Mouse (Mus musculus) monocyte, adult 2 months (primary cell): ENCODE measurements around the gene Zic2.

Source experiments
- DNase-seq, 2 experiments: peaks; one replicate each; pipeline ENCODE4 v3.0.0; 2022; ENCODE audit warnings: low spot score in 2 of 2, low read depth in 1 of 2

Gene Zic2

DNA sequence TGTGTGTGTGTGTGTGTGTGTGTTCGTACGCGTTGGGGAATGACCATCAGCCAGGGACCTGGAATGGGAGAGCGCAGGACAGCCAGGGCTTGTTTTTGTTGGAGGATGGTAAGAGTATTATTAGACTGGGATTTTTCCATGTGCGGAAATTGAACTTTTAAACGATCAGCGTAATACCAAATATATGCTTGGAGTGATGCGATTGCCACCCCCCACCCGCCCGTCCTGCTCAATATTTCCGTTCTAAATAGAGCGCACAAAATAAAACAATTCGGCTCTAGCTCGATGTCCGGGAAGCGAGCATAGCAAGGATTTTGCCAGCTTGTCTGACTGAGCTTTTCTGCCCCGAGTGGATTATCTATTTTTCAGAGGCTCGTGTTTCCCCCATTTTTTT lies 1.6 kb downstream of the Zic2 start:
- DNase-seq, result no peak

DNA sequence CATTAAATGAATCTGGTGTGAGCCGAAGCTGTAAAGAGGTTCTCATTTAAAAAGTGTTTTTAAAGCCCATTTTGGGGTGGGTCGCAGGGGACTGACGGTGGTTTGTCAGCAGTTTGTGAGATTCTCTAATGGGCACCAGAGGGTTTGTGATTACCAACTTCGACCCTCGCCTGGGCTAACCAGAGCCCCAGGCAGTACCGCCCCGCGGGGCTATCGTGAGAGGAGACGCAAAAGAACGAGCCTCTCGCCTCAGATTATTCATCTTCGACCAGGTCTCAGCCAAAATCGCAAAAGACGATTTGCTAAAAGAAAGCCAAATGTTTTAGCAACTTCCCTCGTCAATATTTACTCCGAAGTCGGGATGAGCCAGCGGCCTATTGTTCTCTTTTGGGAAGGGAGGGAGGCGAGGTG lies 2.0 kb downstream of the Zic2 start:
- no peak for DNase-seq

DNA sequence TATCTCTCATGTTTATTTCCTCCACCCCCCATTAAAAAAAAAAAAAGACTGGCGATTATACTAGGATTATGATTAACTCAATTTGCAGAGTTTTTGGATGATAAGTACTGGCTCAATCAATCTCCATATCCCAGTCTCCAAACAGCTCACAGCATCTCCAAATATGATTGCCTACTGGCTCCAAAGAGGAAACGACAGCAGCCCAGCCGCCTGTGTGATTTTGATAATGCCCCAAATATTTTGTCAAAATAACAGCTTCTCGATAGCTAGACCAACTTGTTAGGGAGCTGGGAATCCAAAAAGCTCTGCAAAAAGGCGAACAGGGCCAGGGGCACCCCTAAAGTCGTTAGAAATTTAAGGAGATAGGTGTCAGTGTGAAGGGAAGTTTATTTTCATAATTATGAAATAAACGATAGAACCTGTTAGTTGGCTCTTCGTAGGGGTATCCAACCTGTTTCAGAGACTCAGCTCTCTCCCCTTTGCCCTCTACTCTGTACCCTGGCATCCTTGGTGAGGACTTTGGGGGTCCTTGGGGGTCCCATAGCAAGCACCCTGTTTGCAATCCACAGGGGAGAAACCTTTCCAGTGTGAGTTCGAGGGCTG lies 2.8 kb downstream of the Zic2 start:
- no peak for DNase-seq

DNA sequence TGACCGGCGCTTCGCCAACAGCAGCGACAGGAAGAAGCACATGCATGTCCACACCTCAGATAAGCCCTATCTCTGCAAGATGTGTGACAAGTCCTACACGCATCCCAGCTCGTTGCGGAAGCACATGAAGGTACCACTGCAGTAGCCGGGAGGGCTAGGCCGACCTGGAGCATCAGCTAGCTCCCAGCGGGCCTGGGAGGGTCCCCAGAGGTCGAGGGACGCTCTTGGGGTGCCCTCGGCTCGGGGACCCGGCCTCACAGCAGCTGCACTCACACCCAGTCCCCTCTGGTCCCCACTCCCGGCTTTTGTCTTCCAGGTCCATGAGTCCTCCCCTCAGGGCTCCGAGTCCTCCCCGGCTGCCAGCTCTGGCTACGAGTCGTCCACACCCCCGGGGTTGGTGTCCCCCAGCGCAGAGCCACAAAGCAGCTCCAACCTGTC lies 3.4 kb downstream of the Zic2 start:
- no peak for DNase-seq

DNA sequence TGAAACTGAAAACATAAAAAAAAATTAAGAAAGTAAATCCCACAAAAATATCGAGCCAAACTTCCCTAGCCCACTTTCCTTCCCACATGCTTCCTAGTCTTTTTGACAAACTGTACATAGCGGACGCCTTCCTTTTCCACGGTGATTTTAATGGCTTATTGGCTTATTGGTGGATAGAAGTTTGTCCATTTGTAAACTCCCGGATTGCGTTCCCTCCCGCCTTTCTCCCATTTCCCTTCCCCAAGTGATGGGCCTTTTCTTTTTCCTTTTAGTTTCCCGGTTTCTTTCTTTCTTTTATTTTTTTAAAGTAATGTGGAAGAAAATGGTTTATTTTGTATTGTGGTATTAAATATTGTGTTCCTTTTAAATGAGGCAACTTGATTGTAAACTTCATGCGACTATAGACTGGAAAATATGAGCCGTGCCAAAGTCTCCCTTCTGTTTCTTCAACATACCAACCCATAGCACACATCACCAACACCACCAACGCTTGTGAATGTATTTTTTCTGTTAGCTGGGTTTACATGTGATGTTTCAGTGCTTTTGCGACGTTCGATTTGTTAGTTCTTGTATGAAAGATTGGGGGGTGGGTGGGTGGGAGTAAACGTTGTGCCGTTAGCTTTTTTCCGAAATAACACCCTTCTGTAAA lies 4.3 kb downstream of the Zic2 start:
- no peak for DNase-seq

DNA sequence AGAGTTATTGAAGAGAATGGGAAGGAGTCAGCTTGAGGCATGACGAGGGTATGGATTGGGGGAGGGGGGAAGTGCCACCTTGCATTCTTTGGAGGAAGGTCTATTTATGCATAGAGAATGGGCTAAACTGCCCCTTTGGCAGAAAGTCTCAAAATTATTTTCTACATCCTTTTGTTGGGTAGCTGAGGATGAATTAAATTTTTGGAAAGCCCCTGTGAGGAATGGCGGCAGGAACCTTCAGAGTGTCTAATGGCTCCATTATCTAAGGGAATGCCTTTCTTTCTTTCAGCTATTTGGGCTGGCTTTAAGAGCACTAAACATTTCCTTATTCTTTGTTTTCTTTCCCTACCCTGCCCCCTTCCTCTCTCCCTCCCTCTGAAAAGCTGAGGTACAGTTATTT lies 5.1 kb downstream of the Zic2 start:
- DNase-seq, result no peak

DNA sequence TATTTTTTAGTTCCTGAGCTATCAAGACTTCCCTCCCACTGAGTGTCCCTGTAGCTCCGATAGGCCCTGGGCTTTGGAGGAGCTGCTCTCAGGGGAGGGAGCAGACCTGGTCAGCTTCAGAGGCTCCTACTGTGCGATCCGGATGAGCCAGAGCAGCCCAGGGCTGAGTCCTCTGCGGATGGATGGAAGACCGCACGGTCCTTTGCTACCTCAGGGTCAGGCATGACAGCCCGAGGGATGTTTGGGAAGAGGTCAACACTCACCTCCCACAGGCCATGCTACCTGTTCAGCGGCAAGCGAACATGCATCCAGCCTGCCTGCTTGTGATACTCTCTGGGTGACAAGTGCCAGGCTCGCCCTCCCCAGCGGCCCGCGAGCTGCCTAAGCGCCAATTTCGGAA lies 5.9 kb downstream of the Zic2 start:
- no peak for DNase-seq

DNA sequence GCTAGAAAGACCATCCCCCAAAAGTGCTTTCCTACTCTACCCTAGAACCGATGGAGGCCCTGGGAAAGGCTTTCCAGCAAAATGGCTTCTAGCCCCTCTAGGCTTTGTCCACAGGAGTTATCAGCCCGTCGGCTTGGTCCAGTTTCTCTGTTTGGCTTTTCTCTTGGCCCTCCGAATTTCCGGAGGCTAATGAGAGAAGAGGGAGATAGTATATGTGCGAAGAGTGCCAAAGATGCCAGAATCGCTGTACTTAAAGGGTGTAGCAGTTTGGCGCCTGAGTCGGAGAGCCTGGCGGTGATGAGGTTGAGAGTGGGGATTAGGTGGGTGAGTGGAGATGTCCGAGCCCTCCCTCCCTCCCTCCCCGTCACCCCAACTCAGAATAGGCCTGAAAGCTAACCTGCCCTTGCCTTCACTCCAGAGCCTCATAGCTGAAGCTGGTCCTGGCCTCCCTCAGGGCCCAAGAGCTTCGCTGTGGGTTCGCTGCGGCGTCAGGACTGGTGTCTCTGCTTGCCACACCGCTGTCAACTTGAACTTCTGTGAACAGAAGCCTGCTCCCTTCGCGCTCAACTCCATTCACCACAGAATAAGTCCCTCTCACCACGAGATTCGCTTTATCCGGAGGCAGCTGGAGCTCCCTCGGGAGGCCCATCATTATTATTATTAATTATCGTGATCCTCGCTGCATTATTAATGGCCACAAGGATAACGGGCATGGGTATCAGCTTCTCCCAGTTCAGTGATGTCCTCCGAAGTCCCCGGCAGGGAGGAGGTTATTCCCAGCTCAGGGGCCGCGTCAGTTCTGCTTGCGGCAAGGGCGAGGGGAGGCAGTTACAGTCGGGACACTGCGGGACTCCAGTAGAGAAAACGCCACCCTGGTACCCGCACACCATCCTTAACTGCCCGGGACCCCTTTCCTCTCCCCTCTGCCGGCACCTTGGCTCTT lies 7.1 kb downstream of the Zic2 start:
- DNase-seq, result no peak

DNA sequence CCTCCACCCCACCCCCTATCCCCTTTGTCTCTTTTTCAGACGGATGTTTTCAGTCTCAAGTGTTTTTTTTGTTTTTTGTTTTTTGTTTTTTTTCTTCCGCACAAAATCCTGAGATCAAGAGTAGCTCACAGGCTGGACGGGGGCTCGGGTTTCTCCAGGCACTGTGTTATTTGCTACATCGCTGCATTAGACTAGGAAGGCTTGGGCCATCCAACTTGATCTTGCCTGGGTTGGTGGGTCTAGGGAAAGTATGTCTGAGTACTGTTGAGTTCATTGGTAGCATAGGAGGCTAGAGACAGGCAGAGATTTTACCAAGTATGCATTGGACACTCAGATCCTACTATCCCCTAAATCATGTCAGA lies 7.8 kb downstream of the Zic2 start:
- no peak for DNase-seq

DNA sequence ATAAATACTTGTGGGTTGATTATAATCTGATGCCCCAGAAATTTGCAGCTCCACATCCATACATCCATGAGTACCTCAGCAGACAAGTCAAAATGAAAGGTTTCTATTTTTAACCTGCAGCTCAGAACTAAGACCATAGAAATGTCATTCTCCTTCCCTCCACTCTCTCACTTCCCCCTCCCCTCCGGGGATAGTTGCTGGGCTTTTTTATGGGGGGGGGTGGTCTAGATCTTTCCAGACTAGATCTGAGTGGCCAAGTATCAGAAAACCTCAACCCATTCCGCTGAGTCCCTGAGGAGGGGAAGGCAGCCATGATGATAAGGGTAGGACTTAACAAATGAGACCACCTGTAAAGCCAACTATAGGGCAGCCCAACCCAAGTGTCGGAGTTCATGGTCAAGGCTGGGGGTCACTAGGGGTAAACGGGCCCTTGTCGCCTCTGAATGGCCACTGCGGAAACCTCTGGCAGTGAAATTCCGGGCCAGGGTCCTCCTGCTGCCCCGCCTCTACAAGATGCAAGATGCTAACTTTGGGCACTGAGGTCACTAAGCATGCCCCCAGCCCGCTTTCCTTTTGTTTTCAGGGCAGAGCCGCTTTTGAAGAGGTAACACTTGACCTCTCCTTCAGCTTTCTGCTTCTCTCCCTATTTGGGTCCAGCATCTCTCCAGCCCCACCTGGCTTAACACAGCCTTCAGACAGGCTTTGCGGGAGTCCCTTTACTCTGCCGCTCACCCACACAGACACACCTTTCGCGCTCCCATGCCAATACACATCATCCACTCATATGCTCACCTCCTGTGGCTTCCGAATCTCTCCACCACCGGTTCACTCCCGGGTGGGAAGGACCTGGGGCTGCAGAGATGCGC lies 8.6 kb downstream of the Zic2 start:
- DNase-seq, result no peak

DNA sequence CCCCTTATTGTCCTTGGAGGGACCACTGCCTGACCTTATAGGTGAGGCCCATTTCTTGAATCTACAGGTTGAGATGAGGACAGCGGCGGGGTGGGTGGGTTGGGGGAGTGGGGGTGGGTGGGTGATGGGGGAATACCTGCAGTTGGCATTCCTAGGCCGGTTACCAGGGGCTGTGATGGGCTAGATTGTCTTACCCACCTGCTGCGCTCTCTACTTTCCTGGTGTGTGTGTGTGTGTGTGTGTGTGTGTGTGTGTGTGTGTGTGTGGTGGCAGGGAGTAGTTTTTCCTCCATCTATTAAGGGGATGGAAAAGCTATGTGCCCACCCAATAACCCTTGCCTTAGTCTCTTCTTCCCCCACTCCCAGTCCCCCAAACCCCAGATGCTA lies 9.2 kb downstream of the Zic2 start:
- no peak for DNase-seq

DNA sequence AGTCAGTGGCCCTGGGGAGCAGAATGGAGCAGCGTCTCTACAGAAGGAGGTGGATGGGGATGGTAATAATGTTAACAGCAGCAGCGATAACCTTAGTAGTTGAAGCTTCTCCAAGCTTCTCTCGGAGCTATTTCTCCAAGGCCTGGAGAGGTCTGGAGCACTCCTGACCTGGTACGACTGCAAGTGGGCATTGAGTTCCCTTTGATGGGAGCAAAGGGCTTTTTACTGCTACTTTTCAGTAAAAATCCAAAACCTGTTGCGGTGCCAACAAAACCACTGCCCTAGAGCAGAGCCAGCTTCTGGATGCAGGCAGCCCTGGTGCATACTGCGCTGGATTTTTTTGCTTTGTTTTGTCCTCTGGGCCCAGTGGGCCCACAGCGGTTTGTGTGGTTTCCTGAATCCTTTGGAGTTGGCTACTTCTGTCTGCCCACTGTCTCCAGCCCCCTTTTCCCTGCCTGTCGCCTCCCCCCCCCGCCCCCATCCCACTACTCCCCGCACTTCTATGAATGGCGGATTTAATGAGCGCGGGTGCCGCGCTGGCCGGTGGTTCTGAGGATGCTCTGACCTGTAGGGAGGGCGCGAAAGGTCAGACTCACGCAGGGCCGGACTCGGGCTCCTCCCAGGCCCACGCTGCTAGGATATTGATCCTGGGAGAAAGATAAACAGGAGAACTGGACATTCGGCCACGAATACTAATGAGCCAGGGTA lies 9.8 kb downstream of the Zic2 start:
- DNase-seq, result no peak

DNA sequence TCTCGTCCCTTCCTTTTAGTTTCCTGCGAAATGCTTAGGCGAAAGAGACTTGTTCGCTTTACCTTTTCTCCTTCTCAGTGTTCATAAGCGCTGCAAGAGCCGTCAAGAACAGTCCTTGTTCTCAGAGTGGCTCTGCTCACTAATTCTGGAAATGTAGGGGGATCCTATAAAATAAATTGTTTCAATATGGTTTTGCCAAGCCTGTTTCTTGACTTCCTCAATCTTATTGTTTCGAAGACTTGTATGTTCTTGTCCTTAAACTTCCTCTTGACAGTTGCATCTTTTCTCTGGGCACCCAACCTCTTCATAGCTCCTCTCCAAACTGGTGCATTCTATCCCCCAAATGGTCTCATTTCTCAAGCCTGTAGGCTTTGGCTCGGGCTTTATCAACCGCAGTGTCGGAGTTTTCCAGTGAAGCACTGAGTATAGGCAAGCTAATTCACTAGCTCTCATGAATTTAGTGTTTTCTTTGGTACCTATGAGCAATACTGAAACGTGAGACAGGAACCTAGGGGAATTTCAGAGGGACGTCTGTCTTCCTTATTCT lies 10.5 kb downstream of the Zic2 start:
- DNase-seq, result no peak

DNA sequence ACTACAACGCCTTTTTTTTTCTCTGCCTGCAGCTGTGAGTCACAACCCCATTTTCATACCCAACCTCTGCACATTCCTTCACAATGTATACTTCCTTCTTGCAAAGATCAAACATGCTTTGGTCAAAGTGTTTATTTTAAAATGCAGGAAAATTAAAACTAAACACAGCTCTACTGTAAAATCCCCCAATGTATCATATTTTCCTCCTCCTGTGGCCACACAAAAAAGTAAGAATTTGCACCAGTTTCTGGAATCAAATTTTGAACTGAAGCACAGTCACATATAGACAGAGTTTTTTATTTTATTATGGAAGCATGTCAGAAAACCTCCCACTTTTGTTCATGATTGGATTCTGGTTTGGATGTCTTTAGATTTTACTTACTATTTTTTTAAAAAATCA lies 11.4 kb downstream of the Zic2 start:
- DNase-seq, result no peak

DNA sequence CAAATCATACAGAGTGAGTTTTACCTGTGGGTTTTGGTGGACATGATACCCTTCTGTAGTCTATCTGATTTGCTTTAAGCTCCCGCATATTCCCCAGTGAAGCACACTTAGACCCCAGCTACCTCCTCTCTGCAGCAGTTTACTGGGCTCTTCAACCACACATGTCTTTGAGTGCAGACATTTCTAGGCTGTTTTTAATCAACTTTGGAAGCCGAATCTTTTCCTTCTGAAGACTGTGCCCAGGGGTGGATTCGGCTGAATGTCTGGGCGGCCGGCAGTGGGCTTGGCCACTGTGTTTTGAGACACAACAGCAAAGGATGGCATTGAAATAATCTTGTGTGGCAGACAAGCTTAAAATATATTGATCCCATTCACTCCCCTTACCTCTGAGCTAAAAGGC lies 12.1 kb downstream of the Zic2 start:
- no peak for DNase-seq

DNA sequence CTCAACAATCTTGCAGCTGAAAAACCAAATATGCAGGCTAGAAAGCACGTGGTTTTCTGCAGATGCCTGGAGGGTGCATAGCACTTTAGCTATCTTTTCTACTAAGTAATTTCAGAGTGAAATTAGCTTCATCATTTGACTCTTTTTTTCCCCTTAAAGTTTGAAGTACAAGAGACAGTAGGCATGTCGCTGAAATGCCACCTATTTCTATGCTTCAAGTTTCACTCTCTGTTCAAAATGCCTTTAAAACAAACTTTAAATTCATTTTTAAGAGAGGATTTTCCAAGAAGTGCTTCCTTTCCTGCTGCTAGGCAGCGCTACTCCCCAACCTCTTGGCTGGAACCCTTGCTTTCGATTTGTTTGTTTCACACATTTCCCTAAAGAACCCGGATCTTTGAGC lies 13.8 kb downstream of the Zic2 start:
- DNase-seq, result no peak

DNA sequence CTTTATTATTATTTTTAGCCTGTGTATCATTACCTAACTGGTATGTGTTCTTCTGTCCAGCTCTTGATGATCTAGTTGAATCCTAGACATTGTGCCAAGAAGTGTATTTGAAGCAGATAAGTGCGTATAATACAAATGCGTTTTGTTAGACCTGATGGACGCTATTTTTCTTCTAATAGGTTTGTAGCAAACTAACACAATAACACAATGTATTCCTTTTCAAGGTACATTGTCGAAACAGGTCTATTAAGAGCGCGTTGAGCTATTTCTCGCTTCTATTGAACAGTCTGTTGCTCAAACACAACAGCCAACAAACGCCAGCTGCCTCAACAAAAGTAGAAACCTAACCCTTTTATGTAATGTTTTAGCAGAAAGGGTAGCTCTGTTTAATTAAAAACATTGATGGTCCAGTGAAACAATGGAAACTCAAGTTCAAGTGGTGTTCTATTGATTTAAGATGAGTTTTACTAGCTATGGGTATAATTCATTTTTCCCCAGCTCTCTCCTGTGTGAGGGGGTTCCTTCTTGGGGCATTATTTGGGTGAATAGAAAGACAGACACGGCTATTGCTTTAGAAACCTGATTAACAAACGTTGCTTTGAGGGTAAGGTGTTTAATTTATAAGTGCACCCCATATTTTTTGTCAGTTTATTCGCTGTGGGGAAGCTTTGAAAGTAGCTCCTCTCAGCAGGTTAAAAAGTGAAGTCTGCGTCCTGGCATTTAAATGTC lies 14.6 kb downstream of the Zic2 start:
- DNase-seq, result no peak

DNA sequence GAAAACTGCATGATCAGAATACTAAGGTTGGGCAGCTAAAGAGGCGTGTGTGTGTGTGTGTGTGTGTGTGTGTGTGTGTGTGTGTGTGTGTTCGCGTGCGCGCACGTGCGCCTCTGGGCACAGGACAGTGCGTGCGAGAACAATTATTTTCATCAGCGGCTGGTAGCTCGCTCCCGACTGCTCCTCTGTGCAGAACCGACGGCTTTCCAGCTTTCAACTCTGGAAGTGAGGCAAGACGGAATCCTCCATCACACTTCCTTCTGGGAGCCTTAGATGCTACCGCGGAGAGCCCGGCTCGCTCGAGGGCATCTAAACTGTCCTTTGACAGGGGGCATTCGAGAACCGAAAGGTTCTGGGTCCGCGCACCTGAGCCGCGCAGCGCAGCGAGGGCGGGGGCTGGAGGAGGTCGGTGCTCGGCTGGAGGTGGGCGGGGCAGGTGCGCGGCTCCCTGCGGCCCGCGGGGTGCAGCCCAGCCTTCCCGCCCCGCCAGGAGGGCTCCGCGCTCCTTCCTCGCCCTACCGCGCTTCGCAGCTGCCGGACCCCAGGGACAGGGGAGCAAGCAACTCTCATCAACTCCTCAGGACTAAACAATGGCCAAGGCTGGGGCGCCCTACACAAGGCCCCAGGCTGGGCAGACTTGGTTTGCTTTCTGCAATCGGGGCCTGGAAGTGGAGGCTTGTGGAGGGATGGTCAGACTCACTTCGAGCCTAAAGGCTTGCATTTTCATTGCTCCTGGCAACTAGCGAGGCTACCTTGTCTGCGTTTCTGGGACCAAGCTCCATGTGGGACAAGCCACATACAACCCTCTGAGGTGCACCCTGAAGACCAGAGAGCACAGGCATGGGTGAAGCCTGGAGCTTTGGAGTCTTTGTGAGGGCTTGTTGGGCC lies 15.4 kb downstream of the Zic2 start, which contains the start of gene Gm10837:
Gene Gm10837, plus strand, starts transcription at position 146 of the 888 bp plus-strand sequence.
- DNase-seq, result no peak

DNA sequence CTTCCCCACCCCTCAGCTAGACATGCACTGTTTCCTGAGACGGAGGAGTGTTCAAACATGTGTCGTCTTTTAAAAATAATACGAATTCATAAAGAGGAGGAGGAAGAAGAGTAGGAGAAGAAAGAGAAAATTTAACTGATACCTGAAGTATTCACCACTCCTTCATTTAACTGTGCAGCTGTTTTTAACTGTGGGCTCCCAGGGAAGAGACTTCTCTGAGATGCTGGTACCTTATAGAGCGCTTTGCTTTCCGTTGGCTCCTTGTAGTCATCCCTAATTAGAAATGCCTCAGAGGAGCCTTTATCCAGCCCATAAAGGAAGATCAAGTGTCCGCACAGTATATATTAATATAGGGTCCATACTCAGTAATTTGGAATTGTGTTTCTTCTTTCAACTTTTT lies 16.3 kb downstream of the Zic2 start:
- DNase-seq, result no peak
